Mouse (Mus musculus): ENCODE data around the gene Adar.

The Adar gene

DNA sequence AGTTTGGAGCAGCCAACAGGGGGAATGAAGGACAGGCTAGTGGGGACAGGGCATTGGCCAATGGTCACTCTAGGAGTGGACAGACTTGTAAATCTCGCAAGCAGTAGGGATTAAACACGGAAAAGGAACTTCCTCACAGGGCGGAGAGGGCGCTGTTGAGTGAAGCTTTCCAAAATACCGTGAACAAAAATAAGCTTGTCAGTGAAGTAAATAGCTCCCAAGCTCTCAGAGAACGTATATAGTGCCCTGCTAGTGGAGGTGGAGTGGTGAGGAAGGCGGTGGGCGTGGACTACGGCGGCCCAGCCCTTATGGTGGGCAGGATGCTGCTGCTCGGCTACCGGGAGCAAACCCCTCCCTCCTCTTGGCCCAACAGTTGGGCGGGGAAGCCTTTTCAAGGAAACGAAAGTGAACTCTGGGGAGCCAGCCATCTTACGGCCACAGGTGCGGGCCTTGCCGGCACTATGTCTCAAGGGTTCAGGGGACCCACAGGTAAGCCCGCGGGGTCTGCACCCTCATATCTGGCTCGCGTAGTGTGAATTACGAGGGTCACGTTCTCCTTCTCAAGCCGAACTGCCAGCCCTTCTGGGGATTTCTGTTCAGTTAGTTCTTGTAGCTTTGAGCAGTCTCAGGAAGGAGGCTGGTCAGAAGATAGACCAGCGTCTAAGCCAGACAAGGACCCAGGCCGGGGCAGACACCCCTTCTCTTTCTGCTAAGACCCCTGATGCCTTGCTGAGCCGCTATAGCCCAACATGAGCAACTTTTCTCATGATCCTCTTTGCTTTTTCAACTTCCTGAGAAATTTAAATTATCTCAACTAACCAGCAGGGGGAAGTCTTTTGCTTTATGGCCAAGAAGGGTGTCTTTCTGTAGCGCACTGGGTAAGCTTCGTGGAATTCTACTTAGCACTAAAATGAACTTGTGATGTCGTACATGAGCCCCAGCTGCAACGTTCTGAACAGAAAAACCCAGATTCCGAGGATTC, 15.8 kb downstream of the Adar start:
- DNase-seq (ENCODE audit: low spot score in 2 of 2), result peak; percentile 80 to 85

DNA sequence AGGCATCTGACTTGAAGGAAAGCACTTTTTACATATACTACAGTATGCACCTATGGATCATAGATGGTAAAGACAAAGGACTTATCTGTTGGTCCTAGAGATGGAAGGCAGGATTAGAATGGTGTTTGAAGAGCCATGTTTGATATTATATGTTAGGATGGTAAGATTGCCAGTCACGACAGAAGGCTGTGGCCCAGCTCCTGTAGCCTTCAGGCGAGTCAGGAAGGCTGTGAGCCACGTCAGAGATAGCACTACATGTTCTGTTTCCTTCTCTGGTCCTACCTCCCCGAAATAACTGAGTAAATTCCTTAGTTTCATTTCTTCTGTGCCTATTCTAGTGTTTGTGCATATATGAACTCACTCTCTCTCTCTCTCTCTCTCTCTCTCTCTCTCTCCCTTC, 17.3 kb downstream of the Adar start:
- DNase-seq (ENCODE audit: low spot score in 2 of 2), result no peak

DNA sequence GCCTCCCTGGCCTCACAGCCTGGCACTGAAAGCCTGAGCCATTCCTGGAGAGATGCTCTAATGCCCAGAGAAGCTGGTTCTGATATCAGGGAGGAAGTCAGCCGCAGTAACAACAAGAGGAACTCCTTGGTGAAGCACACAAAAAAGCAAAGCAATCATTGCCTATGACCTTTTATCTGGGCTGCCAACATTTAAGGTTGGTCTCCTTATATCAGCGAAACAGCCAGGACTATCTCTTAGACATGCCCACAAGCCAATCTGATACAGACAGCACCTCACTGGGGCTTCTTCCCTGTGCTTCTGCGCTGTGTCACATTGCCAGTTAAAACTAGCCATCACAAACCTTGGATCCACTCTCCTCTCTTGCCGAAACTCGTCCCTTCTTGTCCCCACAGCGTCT, 23.7 kb downstream of the Adar start:
- no peak for DNase-seq (ENCODE audit: low spot score in 2 of 2)

DNA sequence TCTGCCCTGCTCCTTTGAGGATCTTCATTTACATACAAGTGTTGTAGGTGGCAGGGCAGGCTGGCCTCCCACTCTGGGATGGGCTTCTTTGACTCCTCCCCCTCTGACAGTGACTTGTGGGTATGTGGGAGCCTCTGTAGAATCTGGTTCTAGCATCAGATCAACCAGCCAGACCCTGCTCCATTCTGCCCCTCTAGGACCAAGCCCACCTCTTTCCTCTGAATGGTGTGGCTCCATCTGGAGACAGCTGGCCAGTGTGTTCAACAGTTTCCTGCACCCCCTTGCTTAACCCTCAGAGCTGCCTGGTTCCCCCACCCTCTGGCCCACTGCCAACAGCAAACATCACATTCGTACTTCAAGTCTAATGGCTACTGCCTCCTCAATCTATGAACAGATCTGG, 37.5 kb downstream of the Adar start:
- DNase-seq (ENCODE audit: low spot score in 2 of 2), result no peak

DNA sequence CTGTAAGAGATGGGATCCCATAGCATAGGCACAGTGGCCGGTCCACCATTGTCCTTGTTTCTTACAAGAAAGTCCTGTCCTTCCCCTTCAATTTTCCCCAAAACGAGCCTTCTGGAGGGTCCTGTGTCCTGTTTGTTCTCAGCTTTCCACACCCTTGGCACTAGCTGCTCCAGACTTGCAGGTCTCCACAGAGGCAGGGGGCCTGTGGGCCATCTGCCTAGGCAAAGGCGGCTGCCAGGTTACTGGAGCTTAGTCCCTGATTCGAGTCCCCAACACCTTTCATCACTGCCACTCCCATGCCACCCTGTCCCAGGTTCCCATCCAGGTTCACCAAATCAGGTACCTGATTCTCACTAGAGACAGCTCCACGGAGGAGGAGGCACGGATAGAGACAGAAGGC, 40.5 kb downstream of the Adar start:
- DNase-seq (ENCODE audit: low spot score in 2 of 2), result no peak

DNA sequence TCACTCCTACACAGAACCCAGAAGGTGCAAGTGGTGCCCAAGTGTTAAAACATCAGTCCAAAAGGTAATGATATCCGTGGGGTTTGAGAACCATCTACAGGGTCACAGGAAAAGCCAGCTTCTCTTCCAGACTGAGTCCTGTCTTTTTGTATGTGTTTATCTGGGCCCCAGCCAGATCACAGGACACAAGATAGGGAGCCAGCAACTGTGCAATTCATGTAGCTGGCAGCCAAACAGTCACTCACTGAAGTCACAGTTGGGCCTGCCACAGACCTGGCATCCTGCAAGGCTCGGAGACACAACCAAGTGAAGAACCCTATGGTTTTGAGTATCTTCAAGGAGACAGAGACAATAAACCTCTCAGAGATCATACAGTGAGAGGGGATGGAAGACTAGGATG, 43.0 kb downstream of the Adar start:
- DNase-seq (ENCODE audit: low spot score in 2 of 2), result no peak

DNA sequence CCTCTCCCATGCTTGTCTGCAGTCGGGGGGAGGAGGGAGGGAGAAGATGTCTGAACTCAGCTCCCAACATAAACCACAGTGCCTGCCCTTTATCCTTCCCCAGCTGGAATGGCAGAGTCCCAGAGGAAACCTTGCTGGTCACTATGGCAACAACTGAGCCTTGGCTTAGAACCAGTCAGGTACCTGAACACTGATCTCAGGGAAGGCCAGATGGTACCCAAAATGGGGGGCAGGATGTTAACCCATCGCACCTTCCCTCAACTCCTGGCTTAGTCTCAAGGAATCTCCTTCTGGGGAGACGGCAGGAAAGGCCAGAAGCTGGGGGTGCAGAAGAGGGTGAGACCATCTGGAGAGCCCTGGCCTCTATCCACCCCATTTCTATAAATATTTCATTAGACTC, 45.0 kb downstream of the Adar start:
- DNase-seq (ENCODE audit: low spot score in 2 of 2), result peak in 1 of 2 experiments; percentile 49

DNA sequence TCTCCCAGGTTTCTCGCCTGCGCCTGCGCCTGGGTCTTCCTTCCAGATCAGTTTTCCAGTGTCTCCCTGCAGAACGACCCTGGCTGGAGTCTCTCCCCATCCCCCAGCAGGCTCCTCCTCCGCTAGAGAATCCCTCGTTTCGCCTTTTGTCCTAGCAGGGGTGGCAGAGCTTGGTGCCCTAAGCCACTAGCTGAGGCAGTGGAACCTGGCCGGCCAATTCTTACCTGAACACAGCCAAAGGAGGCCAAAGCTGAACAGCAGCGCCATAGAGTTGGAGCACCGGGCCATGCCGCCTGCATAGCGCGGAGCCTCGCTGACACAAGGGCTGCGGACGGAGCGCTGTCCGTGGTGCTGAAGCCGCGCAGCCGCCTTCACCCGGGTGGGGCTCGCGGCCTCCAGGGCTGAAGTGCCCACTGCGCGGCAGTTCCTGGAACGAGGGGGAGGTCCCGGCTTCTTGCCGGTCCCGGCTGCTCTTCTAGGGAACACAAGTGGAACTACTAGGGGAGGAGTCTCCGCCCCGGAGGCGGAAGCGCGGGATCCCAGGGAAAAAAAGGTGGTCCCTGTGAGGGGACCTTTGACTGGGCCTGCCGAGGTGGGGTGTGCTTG, 49.4 kb downstream of the Adar start, which contains the start of gene Chrnb2:
Chrnb2 (minus strand) TSS at position 514 of the 606 bp plus-strand sequence.
- DNase-seq (ENCODE audit: low spot score in 2 of 2), result peak; percentile 67 to 86

DNA sequence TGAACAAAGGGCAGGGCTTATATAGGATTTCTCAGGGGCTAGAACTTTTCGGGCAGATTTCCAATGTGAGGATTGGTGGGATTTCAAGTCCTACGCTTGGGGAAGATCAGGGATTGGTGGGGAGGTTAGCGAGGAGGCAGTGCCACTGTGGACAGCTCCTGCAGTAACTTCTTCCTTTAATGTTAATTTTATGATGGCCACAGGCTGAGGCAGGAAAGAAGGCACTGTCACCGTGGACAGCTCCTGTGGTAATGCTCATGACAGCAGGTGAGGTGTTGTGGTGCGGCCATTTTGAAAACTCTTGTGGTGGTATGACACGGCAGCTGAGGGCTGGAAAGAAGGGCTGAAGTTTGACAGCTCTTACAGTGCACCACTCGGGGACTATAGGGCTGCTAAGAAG, 54.8 kb downstream of the Adar start:
- no peak for DNase-seq (ENCODE audit: low spot score in 2 of 2)

DNA sequence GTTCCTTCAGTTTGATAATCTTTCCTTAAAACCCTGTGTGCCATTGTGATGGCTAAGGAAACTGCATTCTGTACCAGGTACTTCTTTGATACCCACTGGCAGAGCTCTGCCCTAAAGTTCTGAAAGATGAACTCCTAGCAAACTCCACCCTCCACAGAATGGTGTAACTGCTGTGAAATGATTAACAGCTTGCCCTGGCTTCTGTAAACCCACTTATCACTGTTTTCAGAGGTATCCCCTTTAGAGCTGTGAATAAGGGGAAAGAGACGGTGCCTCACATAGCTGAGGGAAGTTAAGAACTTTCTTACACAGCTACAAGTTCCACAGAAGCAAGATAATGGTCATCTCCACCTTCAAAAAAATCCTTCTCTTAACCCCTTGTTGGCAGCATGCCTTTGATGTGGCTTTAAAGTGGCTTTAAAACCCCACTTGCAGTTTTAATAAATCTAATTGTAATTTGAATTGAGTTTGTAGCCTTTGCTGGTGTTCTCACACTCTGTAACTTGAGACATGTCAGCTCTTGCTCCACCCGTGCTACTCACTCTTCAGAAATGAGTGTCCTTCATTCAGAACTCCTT, 55.7 kb downstream of the Adar start:
- DNase-seq (ENCODE audit: low spot score in 2 of 2), result no peak

DNA sequence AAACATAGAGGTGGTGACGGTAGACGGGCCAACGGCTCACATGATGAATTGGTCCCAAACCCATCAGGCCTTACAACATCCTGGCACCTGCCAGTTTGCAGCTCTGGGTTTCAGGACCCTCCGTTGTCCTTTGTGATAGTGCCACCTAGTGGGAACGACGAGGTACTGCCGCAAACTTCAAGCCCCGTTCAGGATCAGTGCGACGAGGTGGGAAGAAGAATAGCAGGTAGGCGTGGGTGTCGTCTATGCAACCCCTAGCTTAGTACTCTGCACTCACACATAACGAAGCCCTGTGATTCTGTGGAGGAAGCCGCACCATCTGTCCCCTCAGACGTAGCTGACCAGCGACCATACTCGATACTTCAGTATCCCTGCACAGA, 57.8 kb downstream of the Adar start:
- DNase-seq (ENCODE audit: low spot score in 2 of 2), result peak; percentile 66 to 75

DNA sequence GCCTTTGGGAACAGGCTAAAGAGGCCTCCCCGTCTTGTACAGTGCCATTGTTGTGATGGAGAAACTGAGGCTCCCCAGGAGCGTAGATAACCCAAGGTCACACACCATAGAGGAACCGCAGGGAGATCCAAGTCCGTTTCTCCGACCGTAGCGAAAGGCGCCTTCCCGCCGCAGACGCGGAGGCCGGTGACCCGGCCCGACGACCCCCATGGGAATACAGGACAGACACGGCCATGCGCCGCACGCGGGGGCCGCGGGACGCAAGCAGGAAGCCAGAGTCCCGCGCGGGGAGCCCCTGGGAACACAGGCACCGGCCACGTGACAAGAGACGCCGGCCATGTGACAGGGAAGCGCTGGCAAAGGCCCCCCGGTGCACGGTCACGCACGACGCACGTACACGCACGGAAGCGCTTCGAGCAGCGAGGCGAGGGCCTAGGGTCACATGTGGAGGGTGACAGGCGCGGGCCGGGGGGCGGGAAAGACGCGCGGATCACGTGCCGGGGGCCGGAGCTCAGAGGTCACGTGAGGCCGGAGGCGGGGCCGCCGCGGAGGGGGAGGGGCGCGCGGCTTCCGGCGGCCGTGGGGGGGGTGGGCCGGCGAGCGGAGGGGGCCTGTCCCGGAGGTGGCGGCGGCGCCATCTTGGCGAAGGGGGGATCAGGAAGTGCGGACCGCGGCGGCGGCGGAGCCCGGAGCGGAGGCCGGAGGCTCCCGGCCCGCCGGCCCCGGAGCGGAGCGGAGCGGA, 58.3 kb downstream of the Adar start, which contains the start of gene Ube2q1:
Ube2q1 (plus strand) TSS at position 649 of the 742 bp plus-strand sequence.
- peak; percentile 96 to 97 for DNase-seq (ENCODE audit: low spot score in 2 of 2)

DNA sequence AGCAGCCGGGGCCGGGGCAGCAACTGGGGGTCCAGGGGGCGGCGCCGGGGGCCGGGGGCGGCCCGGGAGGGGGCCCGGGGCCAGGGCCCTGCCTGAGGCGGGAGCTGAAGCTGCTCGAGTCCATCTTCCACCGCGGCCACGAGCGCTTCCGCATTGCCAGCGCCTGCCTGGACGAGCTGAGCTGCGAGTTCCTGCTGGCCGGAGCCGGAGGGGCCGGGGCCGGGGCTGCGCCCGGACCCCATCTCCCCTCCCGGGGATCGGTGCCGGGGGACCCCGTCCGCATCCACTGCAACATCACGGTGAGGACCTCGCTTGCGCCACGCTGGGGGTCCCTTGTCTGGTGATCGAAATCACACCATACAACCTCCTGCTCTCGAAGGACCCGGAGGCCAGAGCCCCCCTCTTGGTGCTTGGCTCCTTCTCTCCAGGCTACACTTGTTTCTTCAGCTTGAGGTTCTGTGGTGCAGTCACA, 59.0 kb downstream of the Adar start:
- DNase-seq (ENCODE audit: low spot score in 2 of 2), result peak; percentile 45 to 62

DNA sequence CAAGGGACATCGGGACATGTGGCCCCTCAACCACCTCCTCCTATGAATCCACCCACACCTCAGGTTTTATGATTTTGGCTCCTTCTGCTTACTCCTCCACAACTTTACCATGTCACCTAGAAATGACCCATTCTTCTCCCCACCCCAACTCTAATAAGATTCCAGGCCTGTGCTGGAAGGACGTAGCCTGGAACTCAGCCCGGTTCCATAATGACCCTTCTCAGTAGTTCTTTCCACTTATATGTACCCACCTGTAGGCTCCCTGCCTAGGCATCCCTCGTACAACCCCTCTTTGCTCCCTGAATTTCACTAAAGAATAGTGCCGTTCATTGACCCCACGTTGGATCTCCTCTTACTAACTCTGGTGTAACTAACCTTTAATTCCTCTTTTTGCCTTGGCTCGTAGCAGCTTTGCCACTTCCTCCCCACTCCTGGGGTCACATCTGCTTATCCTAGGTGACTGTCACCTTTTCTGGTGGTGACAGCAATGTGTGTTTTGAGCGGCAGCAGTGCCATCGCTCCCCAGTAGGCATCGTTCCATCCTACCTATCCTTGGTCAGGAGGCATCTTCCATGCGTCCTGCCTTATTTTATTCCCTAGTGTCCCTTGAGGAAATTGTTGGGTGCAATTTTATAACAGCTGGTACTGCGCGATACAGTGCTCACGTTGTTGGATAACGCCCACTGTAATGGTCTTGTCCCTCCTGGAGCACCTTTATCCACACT, 59.6 kb downstream of the Adar start:
- DNase-seq (ENCODE audit: low spot score in 2 of 2), result no peak

DNA sequence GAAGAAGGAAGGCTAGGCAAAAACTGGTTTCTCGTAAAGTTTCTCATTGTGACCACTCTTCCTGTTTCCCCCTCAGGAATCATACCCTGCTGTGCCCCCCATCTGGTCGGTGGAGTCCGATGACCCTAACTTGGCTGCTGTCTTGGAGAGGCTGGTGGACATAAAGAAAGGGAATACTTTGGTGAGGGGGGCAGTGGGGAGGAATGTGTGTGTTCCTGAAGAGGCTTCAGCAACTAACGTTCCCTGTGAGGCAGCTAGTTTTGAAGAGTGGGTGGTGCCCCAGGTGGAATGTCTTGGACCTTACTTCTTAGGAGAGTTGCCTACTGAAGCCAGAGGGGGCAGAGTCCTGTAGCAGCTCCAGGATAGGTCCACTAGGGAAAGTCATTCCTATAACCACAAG, 61.2 kb downstream of the Adar start:
- DNase-seq (ENCODE audit: low spot score in 2 of 2), result no peak

DNA sequence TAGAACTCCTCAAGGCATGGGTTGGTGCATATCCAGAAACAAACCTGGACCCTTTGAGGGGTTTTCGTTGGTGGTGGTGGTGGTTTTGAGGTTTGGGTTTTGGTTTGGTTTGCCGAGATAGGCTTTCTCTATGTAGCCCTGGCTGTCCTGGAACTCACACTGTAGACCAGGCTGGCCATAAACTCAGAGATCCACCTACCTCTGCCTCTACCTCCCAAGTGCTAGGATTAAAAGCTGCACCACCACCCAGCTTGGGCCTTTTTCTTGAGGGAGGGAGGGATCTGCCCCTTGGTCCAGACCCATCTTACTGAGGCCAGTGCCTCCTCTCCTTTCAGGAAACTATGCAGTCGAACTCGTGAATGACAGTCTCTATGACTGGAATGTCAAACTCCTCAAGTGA, 65.3 kb downstream of the Adar start:
- DNase-seq (ENCODE audit: low spot score in 2 of 2), result no peak

DNA sequence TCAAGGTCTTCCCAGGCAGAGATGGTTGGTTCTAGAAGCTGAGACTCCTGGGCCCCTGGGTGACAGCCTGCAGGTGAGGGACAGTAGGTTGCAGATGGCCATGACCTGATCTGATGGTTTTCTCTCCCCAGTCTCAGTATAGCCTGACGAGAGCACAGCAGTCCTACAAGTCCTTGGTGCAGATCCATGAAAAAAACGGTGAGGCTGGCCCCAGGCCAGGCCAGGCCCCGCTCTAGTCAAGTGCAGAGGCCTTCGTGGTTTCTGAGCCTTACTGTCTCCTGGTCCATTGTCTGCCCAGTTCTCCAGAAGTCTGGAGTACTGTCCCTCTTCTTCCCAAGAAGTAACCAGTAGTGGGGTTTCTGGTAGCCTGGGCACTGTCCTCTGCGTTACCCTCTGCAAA, 66.8 kb downstream of the Adar start:
- DNase-seq (ENCODE audit: low spot score in 2 of 2), result no peak

DNA sequence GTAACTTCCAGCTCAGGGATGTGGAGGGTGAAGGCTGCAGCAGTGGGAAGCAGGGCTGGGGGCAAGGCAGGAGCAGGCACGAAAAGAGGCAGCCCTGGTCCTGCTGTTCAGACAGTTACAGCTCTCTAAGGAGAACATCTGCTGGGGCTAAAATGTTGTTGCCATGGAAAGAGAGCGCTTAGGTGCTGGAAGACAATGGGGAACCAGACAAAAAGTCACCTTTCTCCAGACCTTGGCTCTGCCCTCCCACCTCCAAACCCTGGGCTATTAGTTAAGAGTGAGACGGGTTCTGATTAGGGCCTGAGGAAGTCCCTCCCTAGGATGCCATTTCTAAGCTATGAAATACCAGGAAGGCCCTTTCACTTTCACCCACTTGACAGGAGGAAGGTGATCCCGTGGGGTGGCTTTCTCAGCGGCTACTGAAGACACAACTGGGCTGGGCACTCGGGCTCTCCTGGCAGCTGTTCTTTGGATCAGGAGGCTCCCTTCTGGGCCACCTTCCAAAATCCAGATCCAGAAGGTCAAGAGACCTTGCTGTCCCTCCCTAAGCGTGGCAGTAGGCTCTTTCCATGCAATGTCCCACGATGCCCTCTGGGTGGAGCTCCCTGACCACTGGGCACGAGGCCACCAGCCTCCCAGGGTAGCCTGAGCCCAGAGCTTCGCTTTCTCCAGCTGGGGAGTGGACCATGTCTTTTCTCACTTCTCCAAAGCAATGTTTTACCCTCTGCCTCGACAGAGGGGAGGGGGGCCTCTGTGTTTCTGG, 70.3 kb downstream of the Adar start:
- peak; percentile 84 to 85 for DNase-seq (ENCODE audit: low spot score in 2 of 2)

DNA sequence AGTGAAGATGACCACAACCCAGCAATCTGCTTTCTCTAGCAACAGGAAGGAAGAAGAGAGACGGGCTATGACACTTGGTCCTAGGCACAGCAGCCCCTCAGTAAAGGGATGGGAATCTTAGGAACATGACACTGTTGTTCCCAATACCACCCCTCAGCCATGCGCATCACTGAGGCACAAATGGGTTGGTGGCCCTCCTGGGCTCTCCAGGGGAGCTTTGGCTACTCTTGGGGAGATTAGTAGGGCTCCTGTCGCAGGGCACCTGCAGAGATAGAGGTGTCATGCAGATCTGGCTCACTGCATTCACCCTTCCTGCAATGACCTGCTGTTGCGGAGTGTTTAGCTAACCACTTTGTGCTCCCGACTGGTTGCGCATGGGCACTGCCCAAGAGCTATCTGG, 71.5 kb downstream of the Adar start:
- no peak for DNase-seq (ENCODE audit: low spot score in 2 of 2)

DNA sequence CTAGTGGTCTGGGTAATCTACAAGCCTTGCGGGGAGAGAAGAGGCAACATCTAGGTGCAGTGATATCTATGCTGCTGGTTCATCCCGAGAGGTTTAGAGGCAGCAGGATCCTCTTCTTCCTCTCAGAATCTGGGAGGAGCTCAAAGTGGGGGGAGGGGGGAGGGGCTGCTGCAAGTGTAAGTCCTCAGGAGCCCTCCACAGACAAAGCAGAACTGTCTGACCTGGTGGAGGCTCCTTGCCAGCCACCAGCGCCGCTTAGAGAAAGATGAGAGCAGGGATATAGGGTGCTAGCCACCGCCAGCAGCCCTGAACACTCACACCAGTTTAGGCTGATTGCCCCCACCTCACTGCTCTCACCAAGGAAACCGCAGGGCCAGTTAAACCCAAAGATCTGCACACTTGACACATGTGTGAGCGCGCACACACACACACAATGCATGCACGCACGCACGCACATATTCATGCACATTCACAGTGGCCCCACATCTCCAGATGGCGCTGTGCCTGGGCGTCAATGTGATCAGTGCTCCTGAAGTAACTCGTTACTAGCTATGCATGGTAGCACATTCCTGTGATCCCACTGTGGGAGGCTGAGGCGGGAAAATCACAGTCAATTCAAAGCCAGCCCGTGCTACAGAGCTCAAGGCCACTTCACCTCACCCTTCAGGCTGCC, 74.0 kb downstream of the Adar start:
- no peak for DNase-seq (ENCODE audit: low spot score in 2 of 2)
